Mouse (Mus musculus) forebrain, postnatal 0 days (tissue): ENCODE measurements around the gene Ldah. TPM values are rescaled to one million over a fixed set of nuclear protein-coding genes. Genes with fewer than 3 reads are reported as not detected.

ENCODE experiments used
- ATAC-seq: fragments of 200-750 bp; cut with Nextera tagmentation; 2 replicates; pipeline ENCODE4 v1.8.0; 2017; ENCODE audit warnings: mild to moderate bottlenecking, moderate library complexity
- DNase-seq: peaks from one replicate; pipeline ENCODE4 v3.0.0-alpha.2; 2015
- H3K27ac ChIP-seq: fragments of 300-500 bp; sonication (generic); 2 replicates; pipeline ENCODE4 v1.5.1; 2014; ENCODE audit warnings: low read depth, mild to moderate bottlenecking, antibody characterized with exemption, low read length, moderate library complexity, mixed read lengths
- H3K27me3 ChIP-seq: fragments of 300-500 bp; sonication (generic); 2 replicates; pipeline ENCODE4 v1.6.1; 2014; ENCODE audit warnings: mild to moderate bottlenecking, low read length, mixed read lengths; ENCODE audit not compliant: insufficient read depth
- H3K36me3 ChIP-seq: fragments of 300-500 bp; sonication (generic); 2 replicates; pipeline ENCODE4 v1.6.1; 2014; ENCODE audit warnings: mild to moderate bottlenecking, moderate library complexity; ENCODE audit not compliant: insufficient read depth
- H3K4me1 ChIP-seq: fragments of 300-500 bp; sonication (generic); 2 replicates; pipeline ENCODE4 v1.6.1; 2014; ENCODE audit warnings: antibody characterized with exemption; ENCODE audit not compliant: insufficient read depth
- H3K4me2 ChIP-seq: fragments of 300-500 bp; sonication (generic); 2 replicates; pipeline ENCODE4 v1.6.1; 2014; ENCODE audit warnings: low read depth, mild to moderate bottlenecking, moderate library complexity
- H3K4me3 ChIP-seq: fragments of 300-500 bp; sonication (generic); 2 replicates; pipeline ENCODE4 v1.5.1; 2014; ENCODE audit warnings: low read depth, low read length, mixed read lengths
- H3K9ac ChIP-seq: fragments of 300-500 bp; sonication (generic); 2 replicates; pipeline ENCODE4 v1.6.1; 2014; ENCODE audit warnings: mild to moderate bottlenecking
- H3K9me3 ChIP-seq: fragments of 300-500 bp; sonication (generic); 2 replicates; pipeline ENCODE4 v1.6.1; 2016; ENCODE audit warnings: low read length
- CTCF ChIP-seq: sonication (generic); IDR thresholded peaks from 2 replicates; pipeline ENCODE4 v1.5.1; 2016; ENCODE audit warnings: antibody characterized with exemption, control low read depth, low read depth
- WGBS: fragments of 180-500 bp; shearing (Covaris S2); extraction: QIAGEN DNeasy Blood & Tissue Kit; methylation state at CpG from one replicate; pipeline ENCODE4 v1.1.7; 2014; 5-methylcytosine and 5-hydroxymethylcytosine counted together
- polyA plus RNA-seq: library from polyadenylated mRNA; unstranded; fragments of >200 nt; fragmentation: Nextera tagmentation; extraction: Ambion mirVana; gene quantifications from 2 replicates; pipeline ENCODE4 v1.2.1, GENCODE M21; 2015
- total RNA-seq: library from RNA; depleted of rRNA; stranded (reverse); fragments of >200 nt; gene quantifications from 2 replicates; pipeline ENCODE4 v1.2.3, GENCODE M21; 2014

Gene Ldah
- total and polyA plus RNA-seq, 2 experiments from 2014 or later: 54.5 to 85.5 TPM

DNA sequence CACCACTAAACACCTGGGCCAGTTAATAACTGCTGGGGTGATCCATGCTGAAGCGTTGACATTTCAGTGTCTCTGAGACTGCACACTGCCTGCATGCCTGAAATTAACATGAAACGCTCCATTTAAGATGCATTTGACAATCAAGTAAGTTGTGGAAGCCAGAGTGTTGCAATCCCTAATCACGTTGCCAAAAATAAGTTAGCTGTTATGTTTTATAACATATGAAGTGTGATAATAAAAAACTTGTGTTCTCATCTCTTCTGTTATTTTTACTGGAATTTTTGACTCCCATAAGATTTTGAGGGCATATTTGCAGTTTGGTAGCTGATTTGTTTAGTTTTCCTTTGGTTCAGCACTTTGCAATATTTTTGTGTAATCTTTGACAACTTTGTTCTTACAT, 34.3 kb downstream of the Ldah start:
- Histone ChIP-seq H3K36me3 (no peaks in the 10 kb centered on the region), H3K9ac (no peak overlapping the region), H3K4me2 (no peak overlapping the region), H3K27me3 (no peaks in the 10 kb centered on the region), H3K27ac (no peak overlapping the region), H3K4me1 (no peaks in the 10 kb centered on the region), H3K4me3 (no peak overlapping the region), H3K9me3 (no peaks in the 10 kb centered on the region)
- peak; percentile 14; the same call in 1 of the 2 replicates for ATAC-seq
- 71% methylated on average over 3 of the region's 3 CpGs for WGBS
- TF ChIP-seq CTCF: no peak
- DNase-seq: no peak

DNA sequence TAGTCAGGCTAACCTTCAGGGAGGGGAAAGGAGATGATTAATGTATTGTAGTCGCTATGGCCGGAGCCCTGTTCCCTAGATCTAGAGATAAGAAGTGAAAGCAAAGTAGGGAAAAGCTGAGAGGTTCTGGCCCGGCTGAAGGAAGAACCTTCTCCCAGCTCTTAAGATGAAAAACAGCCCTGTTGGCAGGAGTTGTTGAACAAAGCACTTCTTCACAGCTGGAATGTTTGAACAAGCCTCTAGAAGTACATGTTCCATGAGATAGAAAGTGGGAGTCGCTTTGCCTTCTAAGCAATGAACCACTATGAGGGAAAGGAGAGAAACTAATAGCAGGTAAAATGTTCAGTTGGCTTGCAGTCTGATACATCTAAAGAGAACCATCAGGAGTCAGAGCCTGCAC, 36.8 kb downstream of the Ldah start:
- no peak for TF ChIP-seq CTCF
- no peak for ATAC-seq
- no peak overlapping the region for H3K27ac ChIP-seq

GRCm38 (mm10) chr12:8260297-8260696, 52.4 kb downstream of the Ldah start:
- TF ChIP-seq CTCF: no peak
- no peaks in the 10 kb centered on the region for H3K9me3 ChIP-seq
- no peak overlapping the region for H3K9ac ChIP-seq
- H3K4me3 ChIP-seq: no peak overlapping the region
- H3K27ac ChIP-seq: no peak overlapping the region
- no peaks in the 10 kb centered on the region for H3K4me1 ChIP-seq
- H3K27me3 ChIP-seq: no peaks in the 10 kb centered on the region
- H3K4me2 ChIP-seq: no peak overlapping the region
- no peak for DNase-seq
- ATAC-seq: no peak
- no peaks in the 10 kb centered on the region; the same call in 1 of the 2 replicates for H3K36me3 ChIP-seq
- WGBS: 85% methylated on average over 2 of the region's 2 CpGs

More for the DNA sequence above, 36.8 kb downstream of the Ldah start:
- Histone ChIP-seq H3K27me3 (no peaks in the 10 kb centered on the region), H3K4me2 (no peak overlapping the region), H3K9ac (no peak overlapping the region), H3K4me3 (no peak overlapping the region), H3K4me1 (no peaks in the 10 kb centered on the region), H3K9me3 (no peaks in the 10 kb centered on the region), H3K36me3 (no peaks in the 10 kb centered on the region)
- 84% methylated on average over 4 of the region's 4 CpGs for WGBS
- DNase-seq: no peak

DNA sequence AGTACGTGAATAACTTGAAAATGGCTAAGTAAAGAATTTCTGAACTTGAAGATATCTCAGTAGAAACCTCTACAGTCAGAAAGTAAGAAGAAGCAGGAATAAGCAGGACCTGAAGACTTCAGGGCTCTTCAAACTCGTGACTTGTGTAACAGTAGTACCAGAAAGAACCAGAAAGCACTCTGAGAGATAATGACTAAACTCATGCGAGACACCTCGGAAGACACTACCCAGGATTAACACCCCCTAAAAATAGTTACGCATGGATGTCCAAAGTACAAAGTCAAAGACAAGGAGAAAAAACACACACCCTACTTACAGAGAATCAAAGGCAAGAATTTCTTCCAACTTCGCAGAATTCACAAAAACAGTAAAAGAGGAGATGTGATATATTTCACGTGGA, 58.4 kb downstream of the Ldah start:
- Histone ChIP-seq H3K27ac (no peak overlapping the region), H3K9me3 (no peaks in the 10 kb centered on the region), H3K4me1 (no peaks in the 10 kb centered on the region), H3K4me3 (no peak overlapping the region), H3K4me2 (no peak overlapping the region), H3K36me3 (0 out of 2 replicates have a peak, but pooled peaks cover 4% of the 10 kb centered on the region), H3K27me3 (no peaks in the 10 kb centered on the region), H3K9ac (no peak overlapping the region)
- no peak for ATAC-seq
- DNase-seq: no peak
- 86% methylated on average over 7 of the region's 7 CpGs for WGBS
- TF ChIP-seq CTCF: no peak

- Histone ChIP-seq H3K4me3 (no peak overlapping the region), H3K4me1 (no peaks in the 10 kb centered on the region), H3K4me2 (no peak overlapping the region), H3K27me3 (no peaks in the 10 kb centered on the region), H3K27ac (no peak overlapping the region), H3K36me3 (0 out of 2 replicates have a peak, but pooled peaks cover 4% of the 10 kb centered on the region), H3K9ac (no peak overlapping the region), H3K9me3 (no peaks in the 10 kb centered on the region)
- DNase-seq: no peak
- no peak for TF ChIP-seq CTCF
- ATAC-seq: no peak
- 96% methylated on average over 11 of the region's 11 CpGs for WGBS
Measured at GRCm38 (mm10) chr12:8269627-8270026, 61.7 kb downstream of the Ldah start.

DNA sequence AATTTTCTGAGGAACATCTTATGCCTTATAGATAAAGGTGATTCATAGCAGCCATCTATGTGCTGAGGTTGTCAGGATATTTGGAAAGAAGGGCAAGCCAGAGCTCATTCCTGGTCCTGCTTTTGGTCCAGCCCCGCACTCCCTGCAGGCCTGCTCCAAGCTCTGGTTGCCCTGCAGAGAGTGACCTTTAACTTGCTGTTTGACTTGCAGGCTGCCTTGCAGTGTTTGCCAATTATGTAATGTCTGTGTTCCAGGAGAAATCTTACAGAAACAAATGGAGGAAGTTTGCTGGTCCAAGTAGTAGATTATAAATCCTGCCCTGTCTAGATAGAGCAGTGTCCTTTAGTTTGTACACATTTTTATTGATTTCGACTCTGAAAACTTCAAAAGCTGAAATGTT, 63.5 kb downstream of the Ldah start:
- Histone ChIP-seq H3K4me2 (no peak overlapping the region), H3K4me3 (no peak overlapping the region), H3K9me3 (no peaks in the 10 kb centered on the region), H3K9ac (no peak overlapping the region), H3K27ac (no peak overlapping the region), H3K36me3 (0 out of 2 replicates have a peak, but pooled peaks cover 7% of the 10 kb centered on the region), H3K27me3 (no peaks in the 10 kb centered on the region), H3K4me1 (no peaks in the 10 kb centered on the region)
- no peak for DNase-seq
- WGBS: 94% methylated on average over 2 of the region's 2 CpGs
- no peak for TF ChIP-seq CTCF
- no peak for ATAC-seq

- 94% methylated on average over 6 of the region's 6 CpGs for WGBS
- no peak for ATAC-seq
- Histone ChIP-seq H3K9me3 (no peaks in the 10 kb centered on the region), H3K4me1 (no peaks in the 10 kb centered on the region), H3K9ac (no peak overlapping the region), H3K36me3 (0 out of 2 replicates have a peak, but pooled peaks cover 8% of the 10 kb centered on the region), H3K27me3 (no peaks in the 10 kb centered on the region), H3K4me2 (no peak overlapping the region), H3K27ac (no peak overlapping the region), H3K4me3 (no peak overlapping the region)
- DNase-seq: no peak
- TF ChIP-seq CTCF: no peak
Measured at GRCm38 (mm10) chr12:8273471-8274171, 65.7 kb downstream of the Ldah start.
